15 mouse cellular contexts compared by ENCODE assay signal in the genomic region with DNA sequence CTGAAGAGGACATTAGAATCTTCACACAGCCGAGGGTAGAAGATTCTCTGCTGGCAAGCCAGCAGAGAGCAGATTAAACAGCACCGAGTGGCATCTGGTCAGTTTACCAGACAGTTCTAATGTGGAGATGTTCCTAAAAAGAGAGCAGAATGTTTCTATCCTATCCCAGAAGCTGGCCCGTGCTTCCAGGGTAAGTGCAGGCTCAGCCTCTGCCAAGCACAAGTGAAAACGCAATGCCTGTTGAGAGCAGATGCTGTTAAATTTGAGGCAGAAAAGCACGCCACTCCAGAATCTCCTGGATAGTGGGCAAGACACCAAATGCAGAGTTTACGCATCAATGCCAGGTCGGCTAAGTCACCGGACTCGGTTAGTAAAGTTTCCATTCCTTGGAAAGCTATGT.
A peak's percentile ranks its signal among the peaks of the same experiment; 100 is the strongest.
DNase-seq lines count a peak whose midpoint lies in the region.
"Had no signal": no experiment of that assay in that cellular context is flagged by ENCODE, and none has a peak within 500 bp of the region (broad histone marks: within the 10 kb centered on the region; RNA-seq: fewer than 3 reads in every experiment).

No protein-coding gene starts in this region.

- intact Hi-C loops in left cerebral cortex, postnatal 10 days (cut with DNase I), result no loop called here

- DNase-seq in cerebellum, postnatal 10 days, result peak; percentile 63 to 72
- no peak for DNase-seq in cerebellum, postnatal 36 days
- peak; percentile 11 for DNase-seq in gastrocnemius, postnatal 25 days
- DNase-seq in gastrocnemius, adult 8-10 months (ENCODE audit: low spot score in 2 of 2), result no peak
- DNase-seq in left cerebral cortex, adult 18-20 months (ENCODE audit: low spot score in 2 of 2), result peak; percentile 17 to 24
- no peak for DNase-seq in left cerebral cortex, postnatal 10 days (ENCODE audit: extremely low spot score in 1 of 2, low spot score in 2 of 2)
- DNase-seq in right cerebral cortex, adult 18-20 months, result peak; percentile 14
- DNase-seq in right cerebral cortex, postnatal 4 days, result no peak
- DNase-seq: adrenal gland, adult 8-10 months; cerebellum, adult 11 months; cerebellum, postnatal 25 days; gastrocnemius, postnatal 10 days; heart, adult 2 months; kidney, adult 18-20 months; kidney, postnatal 10 days had no signal

Comparison
In these comparisons a context has a peak if more than half of its experiments do, and no peak if none do; other contexts are left out.
1. DNase-seq: peak in cerebellum, postnatal 10 days (2 of 2), gastrocnemius, postnatal 25 days (single experiment), left cerebral cortex, adult 18-20 months (2 of 2) and right cerebral cortex, adult 18-20 months (single experiment); none in cerebellum, postnatal 36 days (0 of 2), gastrocnemius, adult 8-10 months (0 of 2), left cerebral cortex, postnatal 10 days (0 of 2) and right cerebral cortex, postnatal 4 days (single experiment).